ENCODE assay signal across 15 mouse cellular contexts in genomic region chr8:12319755-12320455, GRCm38 (mm10). TPM values are rescaled to one million over a fixed set of nuclear protein-coding genes. Genes with fewer than 3 reads are reported as not detected.
DNase-seq lines count a peak whose midpoint lies in the region; ATAC-seq and TF ChIP-seq lines count a peak whose summit lies in the region.
"Had no signal": no experiment of that assay in that cellular context is flagged by ENCODE, and none has a peak within 500 bp of the region (broad histone marks: within the 10 kb centered on the region; RNA-seq: fewer than 3 reads in every experiment).

No protein-coding gene starts in this region.

- ATAC-seq in midbrain, embryonic 12.5 days (ENCODE audit: low FRiP score, low read depth): peak; percentile 53; the same call in 1 of the 2 replicates

- H3K27me3 ChIP-seq in cerebellum, adult 2 months (ENCODE audit: control insufficient read depth, insufficient read depth, low read length): no peaks in the 10 kb centered on the region; the same call in 1 of the 2 replicates
- H3K27me3 ChIP-seq in midbrain, embryonic 12.5 days: peaks cover 100% of the 10 kb centered on the region
- peaks cover 100% of the 10 kb centered on the region for H3K27me3 ChIP-seq in midbrain, embryonic 10.5 days (ENCODE audit: low read depth, poor library complexity, severe bottlenecking)
- no peaks in the 10 kb centered on the region for H3K27me3 ChIP-seq in thymus, adult 2 months (ENCODE audit: control insufficient read depth, insufficient read depth, low read length)

- TF ChIP-seq CTCF in cerebellum, adult 2 months (IDR thresholded peaks at IDR 0.05; ENCODE audit: borderline replicate concordance, insufficient read depth, low read depth, low read length): no peak
- TF ChIP-seq CTCF in thymus, adult 2 months (IDR thresholded peaks at IDR 0.05; ENCODE audit: borderline replicate concordance, control insufficient read depth, extremely low read depth, insufficient read depth, low read length, poor library complexity): no peak

- no peak overlapping the region for H3K27ac ChIP-seq in cerebellum, adult 2 months (ENCODE audit: insufficient read depth, low read length)
- no peak overlapping the region for H3K27ac ChIP-seq in midbrain, embryonic 12.5 days (replicated peaks)
- H3K27ac ChIP-seq in midbrain, embryonic 10.5 days (replicated peaks): no peak overlapping the region
- H3K27ac ChIP-seq in thymus, adult 2 months (ENCODE audit: control insufficient read depth, insufficient read depth, low read length): no peak overlapping the region

- H3K36me3 ChIP-seq in midbrain, embryonic 12.5 days: no peaks in the 10 kb centered on the region
- no peaks in the 10 kb centered on the region for H3K36me3 ChIP-seq in midbrain, embryonic 10.5 days
- no peaks in the 10 kb centered on the region for H3K36me3 ChIP-seq in thymus, adult 2 months (ENCODE audit: control insufficient read depth, insufficient read depth, low read length)
- H3K36me3 ChIP-seq: G1E had no signal

- H3K4me1 ChIP-seq in cerebellum, adult 2 months (ENCODE audit: control insufficient read depth, insufficient read depth, low read length): no peaks in the 10 kb centered on the region
- peaks cover 58% of the 10 kb centered on the region for H3K4me1 ChIP-seq in midbrain, embryonic 12.5 days
- H3K4me1 ChIP-seq in midbrain, embryonic 10.5 days: peaks cover 25% of the 10 kb centered on the region
- no peaks in the 10 kb centered on the region for H3K4me1 ChIP-seq in thymus, adult 2 months (replicated peaks; ENCODE audit: control insufficient read depth, insufficient read depth, low read length)

- no peak overlapping the region for H3K9ac ChIP-seq in midbrain, embryonic 12.5 days (replicated peaks)

- peak; percentile 72 to 81 for DNase-seq in cerebellum, postnatal 10 days
- no peak for DNase-seq in cerebellum, adult 2 months
- no peak for DNase-seq in midbrain, embryonic 10.5 days (ENCODE audit: low spot score)
- peak; percentile 31 to 78 for DNase-seq in layer of hippocampus, postnatal 14 days (ENCODE audit: low spot score in 2 of 2)
- peak; percentile 35 to 40 for DNase-seq in right cerebral cortex, adult 2 months (ENCODE audit: low spot score in 2 of 2)
- DNase-seq in heart, adult 18-20 months: no peak
- no peak for DNase-seq in thymus, adult 2 months
- DNase-seq: adrenal gland, adult 8-10 months; cerebellum, adult 9-10 months; gastrocnemius, postnatal 25 days; heart, postnatal 36 days had no signal

- H3K9me3 ChIP-seq in midbrain, embryonic 12.5 days: no peaks in the 10 kb centered on the region
- no peaks in the 10 kb centered on the region for H3K9me3 ChIP-seq in midbrain, embryonic 10.5 days (replicated peaks)
- H3K9me3 ChIP-seq: G1E had no signal

- WGBS in cerebellum, adult 2 months: 17% methylated on average over 11 of the region's 11 CpGs
- WGBS in midbrain, embryonic 12.5 days: 66% methylated on average over 11 of the region's 11 CpGs
- WGBS in midbrain, embryonic 10.5 days: 83% methylated on average over 11 of the region's 11 CpGs
- WGBS in thymus, adult 2 months: 83% methylated on average over 11 of the region's 11 CpGs

- no peak overlapping the region for H3K4me2 ChIP-seq in midbrain, embryonic 12.5 days (replicated peaks)

- H3K4me3 ChIP-seq in cerebellum, adult 2 months (replicated peaks; ENCODE audit: insufficient read depth, low read depth, low read length): no peak overlapping the region
- no peak overlapping the region for H3K4me3 ChIP-seq in midbrain, embryonic 12.5 days
- H3K4me3 ChIP-seq in midbrain, embryonic 10.5 days: no peak overlapping the region
- H3K4me3 ChIP-seq in thymus, adult 2 months (ENCODE audit: control insufficient read depth, insufficient read depth, low read length): no peak overlapping the region

- no peak for TF ChIP-seq POLR2A in cerebellum, adult 2 months (IDR thresholded peaks at IDR 0.05; ENCODE audit: borderline replicate concordance, insufficient read depth, low read length)
- TF ChIP-seq POLR2A in thymus, adult 2 months (IDR thresholded peaks at IDR 0.05; ENCODE audit: control insufficient read depth, extremely low read depth, insufficient read depth, low read length, poor library complexity): no peak

RNA-seq across cellular contexts. Expression of gene A230072I06Rik, which starts 41.3 kb away (rescaled TPM):
- not detected in 2 replicates for polyA plus RNA-seq in cerebellum, adult 2 months (2012; rRNA removed)
- polyA plus RNA-seq in midbrain, embryonic 12.5 days (2016; fragmentation: Nextera tagmentation; extraction: Ambion mirVana): 0.22 TPM in 1 of 2 replicates, not detected in the other
- not detected in 2 replicates for polyA plus RNA-seq in midbrain, embryonic 10.5 days (2016; fragmentation: Nextera tagmentation; extraction: Ambion mirVana)
- total RNA-seq in layer of hippocampus, postnatal 14 days (2021): under 1 TPM in 1 of 2 experiments, not detected in 1; 0.26 TPM
- not detected for total RNA-seq in heart, adult 18-20 months (2021)
- polyA plus RNA-seq in thymus, adult 2 months (2012; rRNA removed): not detected in 2 replicates
- total RNA-seq: adrenal gland, adult 8-10 months; gastrocnemius, postnatal 25 days; heart, postnatal 36 days had no signal
- polyA plus RNA-seq: G1E; liver, embryonic 16.5 days; small intestine, adult 2 months had no signal

Comparison
In these comparisons a context has a peak if more than half of its experiments do, and no peak if none do; other contexts are left out.
1. DNase-seq: peak in cerebellum, postnatal 10 days (2 of 2), layer of hippocampus, postnatal 14 days (2 of 2) and right cerebral cortex, adult 2 months (2 of 2); none in cerebellum, adult 2 months (0 of 2), midbrain, embryonic 10.5 days (single experiment), heart, adult 18-20 months (0 of 2) and thymus, adult 2 months (single experiment).